Mouse (Mus musculus) kidney, postnatal 14 days (tissue): ENCODE data around the gene Fryl.
"Not testable (repeated sequence)": the region's sequence is repeated elsewhere in the genome, so short reads cannot be mapped to it uniquely, and the experiment has no call there.

ENCODE experiments used
- DNase-seq: peaks from one replicate; pipeline ENCODE4 v3.0.0; 2022; ENCODE audit warnings: mixed read lengths

Fryl gene

DNA sequence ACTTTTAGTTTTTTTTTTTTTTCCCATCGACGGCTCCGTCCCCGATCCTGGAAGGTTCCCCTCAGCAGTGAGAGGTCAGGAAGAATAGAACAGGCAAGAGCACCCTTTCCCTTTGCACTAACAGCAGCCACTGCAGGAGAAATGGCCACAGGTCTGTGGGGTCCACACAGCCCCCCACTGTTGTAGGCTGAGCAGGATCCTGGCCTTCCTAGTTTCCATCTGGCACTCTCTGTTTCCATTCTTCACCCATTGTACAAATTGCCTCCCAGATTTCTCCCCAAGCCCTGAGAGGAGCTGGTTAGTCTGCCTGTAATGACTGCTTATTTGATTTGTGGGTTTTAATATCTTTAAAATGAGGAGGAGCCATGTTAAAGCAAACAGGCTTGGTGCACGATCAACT lies 252.4 kb downstream of the Fryl start:
- DNase-seq, result no peak

GRCm38 (mm10) chr5:72998546-72998945 lies 257.9 kb downstream of the Fryl start:
- not testable (repeated sequence) for DNase-seq

DNA sequence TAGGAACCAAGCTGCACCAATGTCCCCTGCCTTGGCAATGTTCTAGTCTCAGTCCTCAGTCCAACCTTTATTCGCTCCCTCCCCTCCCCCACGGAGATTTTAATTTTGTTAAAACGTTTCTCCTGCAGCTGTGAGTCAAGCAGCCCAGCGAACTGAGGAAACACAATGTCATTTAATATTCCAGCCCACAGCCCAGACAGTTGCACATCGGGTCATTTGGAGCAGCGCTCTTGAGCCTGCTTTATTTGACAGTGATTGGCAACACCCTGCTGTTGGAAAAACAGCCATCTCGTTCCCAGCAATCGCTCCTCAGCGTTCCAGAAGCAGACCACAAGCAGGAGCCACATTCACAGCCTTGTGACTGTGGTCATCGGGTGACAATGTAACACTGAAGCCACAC lies 261.0 kb downstream of the Fryl start:
- DNase-seq, result no peak

DNA sequence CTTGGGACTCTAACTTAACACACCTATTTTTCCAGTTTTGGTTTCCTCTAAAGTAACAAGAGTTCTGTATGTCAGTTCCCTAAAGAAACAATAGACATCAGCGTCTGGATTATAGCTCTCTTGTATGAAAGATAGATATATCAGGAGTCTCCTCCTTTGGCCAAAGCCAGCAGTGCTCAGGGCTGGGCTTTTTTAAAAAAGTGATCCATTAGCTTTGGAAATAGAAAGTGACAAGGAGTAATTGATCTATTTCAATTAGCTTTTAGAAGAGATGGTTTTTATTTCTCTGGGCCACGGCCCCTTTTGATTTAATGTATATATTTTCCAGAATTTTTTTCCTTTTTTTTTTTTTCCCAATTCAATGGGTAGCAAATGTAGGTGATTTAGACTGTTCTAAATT lies 261.5 kb downstream of the Fryl start:
- no peak for DNase-seq

- DNase-seq, result no peak
Observed at GRCm38 (mm10) chr5:72994424-72994823, 262.0 kb downstream of the Fryl start.

DNA sequence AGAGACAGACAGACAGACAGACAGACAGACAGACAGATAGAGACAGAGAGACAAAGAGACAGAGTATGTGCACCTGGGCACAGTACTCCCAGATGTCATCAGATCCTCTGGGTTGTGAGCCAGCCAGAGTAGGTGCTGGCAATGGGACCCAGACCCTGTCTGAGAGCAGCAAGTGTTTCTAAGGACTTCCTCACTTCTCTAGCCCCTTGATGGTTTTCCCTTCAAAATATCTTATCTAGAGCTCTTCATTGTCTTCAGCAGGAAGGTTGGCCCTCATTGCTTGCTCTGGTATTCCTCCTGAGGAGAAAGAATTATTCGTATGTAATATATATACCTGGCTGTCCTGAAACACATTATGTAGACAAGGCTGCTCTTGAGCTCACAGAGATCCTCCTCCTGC lies 263.9 kb downstream of the Fryl start:
- DNase-seq, result no peak

DNA sequence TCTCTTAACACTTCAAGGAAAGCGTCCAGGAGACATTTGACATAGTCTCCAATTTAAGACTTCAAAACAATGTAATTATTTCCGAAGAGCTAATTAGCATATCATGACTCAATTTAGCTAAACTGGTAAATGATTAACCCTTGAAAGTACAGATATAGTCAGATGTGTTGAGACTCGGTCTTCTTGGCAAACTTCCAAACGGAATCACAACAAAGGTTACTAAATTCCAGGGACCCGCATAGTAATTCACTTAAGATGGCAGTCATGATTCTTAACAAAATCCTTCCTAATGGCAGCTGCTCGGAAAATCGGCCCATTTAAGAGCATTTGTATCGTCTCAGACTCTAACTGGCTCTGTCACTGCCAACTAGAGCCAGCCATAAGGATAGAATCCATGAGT lies 266.7 kb downstream of the Fryl start:
- DNase-seq, result no peak

DNA sequence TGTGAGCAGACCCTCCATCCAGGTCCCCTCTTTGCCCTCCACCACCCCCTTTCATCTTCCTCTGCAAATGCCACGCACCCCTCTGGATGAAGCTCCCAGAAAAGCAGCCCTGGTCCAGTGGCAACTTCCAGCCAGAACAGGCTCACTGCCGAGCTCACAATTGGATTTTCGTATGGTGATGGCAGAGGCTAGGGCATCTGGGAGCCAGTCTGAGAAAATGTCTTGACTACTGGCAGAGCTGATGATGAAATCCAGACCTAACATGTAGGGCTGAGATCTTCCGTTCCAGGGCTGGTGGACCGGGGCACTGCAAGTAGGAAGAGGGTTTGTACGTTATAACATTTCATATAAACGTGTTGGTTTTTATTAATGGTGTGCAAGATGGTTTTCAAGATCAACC lies 268.6 kb downstream of the Fryl start:
- DNase-seq, result no peak

- peak; percentile 43 for DNase-seq
Observed at GRCm38 (mm10) chr5:72984091-72984490, 272.3 kb downstream of the Fryl start.

- no peak for DNase-seq
Observed at GRCm38 (mm10) chr5:72976539-72976938, 279.9 kb downstream of the Fryl start.

- DNase-seq, result no peak
Observed at GRCm38 (mm10) chr5:72975996-72976395, 280.4 kb downstream of the Fryl start.

DNA sequence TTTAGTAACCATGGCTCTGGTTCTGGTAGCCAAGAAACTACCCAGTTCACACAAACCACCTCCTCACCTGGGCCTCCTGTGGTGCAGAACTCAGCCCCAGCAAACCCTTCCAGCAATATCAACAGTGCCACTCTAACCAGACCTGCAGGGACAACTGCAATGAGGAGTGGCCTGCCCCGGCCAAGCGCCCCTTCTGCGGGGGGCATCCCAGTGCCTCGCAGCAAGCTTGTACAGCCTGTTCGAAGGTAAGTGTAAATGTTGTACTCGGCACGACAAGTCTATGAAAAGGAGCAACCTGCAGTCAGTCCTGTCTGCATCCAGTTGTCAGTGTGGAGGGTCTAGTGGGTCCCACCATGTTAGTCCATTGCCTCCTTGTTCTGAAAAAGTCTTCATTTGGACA lies 281.8 kb downstream of the Fryl start, which contains the start of gene Gm10135:
Gene Gm10135, minus strand, starts transcription at position 101 of the 400 bp plus-strand sequence.
- no peak for DNase-seq

- no peak for DNase-seq
Observed at GRCm38 (mm10) chr5:72972934-72973333, 283.5 kb downstream of the Fryl start.

- no peak for DNase-seq
Observed at GRCm38 (mm10) chr5:72972435-72972834, 284.0 kb downstream of the Fryl start.
